In the genomic region with DNA sequence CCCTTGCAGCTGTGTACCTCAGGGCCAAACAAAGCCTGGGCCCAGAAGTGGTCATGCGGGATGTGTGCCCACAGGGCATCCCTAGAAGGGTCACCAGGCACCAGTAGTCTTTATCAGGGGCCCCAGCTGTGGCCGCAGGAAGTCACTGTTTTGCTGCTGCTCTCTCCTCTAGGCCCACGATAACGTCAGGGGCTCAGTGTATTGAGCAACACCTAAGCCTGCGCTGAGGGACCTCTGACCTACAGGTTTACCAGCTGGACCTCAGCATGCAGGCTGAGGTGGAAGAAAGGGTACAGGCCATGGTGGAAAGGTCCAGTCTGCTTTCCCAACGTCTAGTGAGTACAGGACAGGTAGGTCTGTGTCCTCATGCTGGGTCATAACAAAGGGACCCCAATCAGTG, we compare ENCODE assay signal across 34 mouse cellular contexts. TPM values are rescaled to one million over a fixed set of nuclear protein-coding genes. Genes with fewer than 3 reads are reported as not detected.
DNase-seq lines count a peak whose midpoint lies in the region; ATAC-seq and TF ChIP-seq lines count a peak whose summit lies in the region.
"Had no signal": no experiment of that assay in that cellular context is flagged by ENCODE, and none has a peak within 500 bp of the region (broad histone marks: within the 10 kb centered on the region; RNA-seq: fewer than 3 reads in every experiment).

No protein-coding gene starts in this region.

- no peak overlapping the region for H3K4me3 ChIP-seq in embryonic facial prominence, embryonic 13.5 days
- no peak overlapping the region for H3K4me3 ChIP-seq in embryonic facial prominence, embryonic 10.5 days
- H3K4me3 ChIP-seq in liver, embryonic 11.5 days (ENCODE audit: low read depth, low read length): no peak overlapping the region
- H3K4me3 ChIP-seq in liver, postnatal 0 days (ENCODE audit: low read depth, low read length): no peak overlapping the region
- no peak overlapping the region for H3K4me3 ChIP-seq in midbrain, embryonic 15.5 days
- H3K4me3 ChIP-seq: embryonic facial prominence, embryonic 12.5 days; erythroblast, embryonic 14.5 days; forebrain, embryonic 13.5 days; limb, embryonic 15.5 days had no signal

- no peak overlapping the region for H3K27ac ChIP-seq in embryonic facial prominence, embryonic 13.5 days
- no peak overlapping the region for H3K27ac ChIP-seq in embryonic facial prominence, embryonic 10.5 days (replicated peaks)
- H3K27ac ChIP-seq in liver, embryonic 11.5 days (ENCODE audit: low read depth, low read length): no peak overlapping the region; the same call in 1 of the 2 replicates
- peak overlapping the region; percentile 62 for H3K27ac ChIP-seq in liver, postnatal 0 days (ENCODE audit: low read depth)
- H3K27ac ChIP-seq in midbrain, embryonic 15.5 days: no peak overlapping the region
- H3K27ac ChIP-seq: embryonic facial prominence, embryonic 12.5 days; forebrain, embryonic 13.5 days; kidney, postnatal 0 days; limb, embryonic 15.5 days had no signal

- no peaks in the 10 kb centered on the region for H3K9me3 ChIP-seq in embryonic facial prominence, embryonic 13.5 days
- no peaks in the 10 kb centered on the region for H3K9me3 ChIP-seq in embryonic facial prominence, embryonic 10.5 days
- H3K9me3 ChIP-seq in liver, embryonic 11.5 days (ENCODE audit: control insufficient read depth, low read length): no peaks in the 10 kb centered on the region
- no peaks in the 10 kb centered on the region for H3K9me3 ChIP-seq in liver, postnatal 0 days (ENCODE audit: low read length)
- H3K9me3 ChIP-seq in midbrain, embryonic 15.5 days: no peaks in the 10 kb centered on the region
- H3K9me3 ChIP-seq: embryonic facial prominence, embryonic 12.5 days; forebrain, embryonic 13.5 days; limb, embryonic 15.5 days had no signal

- no peak for ATAC-seq in embryonic facial prominence, embryonic 13.5 days (ENCODE audit: insufficient number of reproducible peaks, insufficient read depth, low FRiP score, low TSS enrichment, low read depth)
- peak; percentile 29 for ATAC-seq in liver, embryonic 11.5 days (replicated peaks; ENCODE audit: low FRiP score)
- ATAC-seq in liver, postnatal 0 days: peak; percentile 89
- ATAC-seq in midbrain, embryonic 15.5 days (replicated peaks): no peak
- ATAC-seq: forebrain, embryonic 13.5 days had no signal

- intact Hi-C loops in left cerebral cortex, postnatal 10 days (cut with DNase I): no loop called here

- peak; percentile 71 for TF ChIP-seq EP300 in liver, postnatal 0 days (IDR thresholded peaks at IDR 0.05; ENCODE audit: low read depth)

- H3K27me3 ChIP-seq in embryonic facial prominence, embryonic 13.5 days: no peaks in the 10 kb centered on the region
- no peaks in the 10 kb centered on the region for H3K27me3 ChIP-seq in embryonic facial prominence, embryonic 10.5 days (replicated peaks; ENCODE audit: low read depth, poor library complexity, severe bottlenecking)
- H3K27me3 ChIP-seq in liver, embryonic 11.5 days (replicated peaks; ENCODE audit: control insufficient read depth, insufficient read depth, low read length): no peaks in the 10 kb centered on the region
- no peaks in the 10 kb centered on the region for H3K27me3 ChIP-seq in liver, postnatal 0 days (ENCODE audit: insufficient read depth, low read length)
- no peaks in the 10 kb centered on the region for H3K27me3 ChIP-seq in midbrain, embryonic 15.5 days (replicated peaks)
- H3K27me3 ChIP-seq: embryonic facial prominence, embryonic 12.5 days; forebrain, embryonic 13.5 days; limb, embryonic 15.5 days had no signal

- no peak overlapping the region for H3K4me2 ChIP-seq in embryonic facial prominence, embryonic 13.5 days
- H3K4me2 ChIP-seq in liver, embryonic 11.5 days: peak overlapping the region; percentile 29
- H3K4me2 ChIP-seq in liver, postnatal 0 days (ENCODE audit: low read depth, low read length): no peak overlapping the region
- no peak overlapping the region for H3K4me2 ChIP-seq in midbrain, embryonic 15.5 days
- H3K4me2 ChIP-seq: embryonic facial prominence, embryonic 12.5 days; forebrain, embryonic 13.5 days; heart, embryonic 11.5 days; limb, embryonic 15.5 days had no signal

- H3K4me1 ChIP-seq in embryonic facial prominence, embryonic 13.5 days: no peaks in the 10 kb centered on the region
- no peaks in the 10 kb centered on the region for H3K4me1 ChIP-seq in embryonic facial prominence, embryonic 10.5 days
- peaks cover 55% of the 10 kb centered on the region for H3K4me1 ChIP-seq in liver, embryonic 11.5 days (replicated peaks; ENCODE audit: control insufficient read depth, insufficient read depth, low read length)
- peaks cover 40% of the 10 kb centered on the region for H3K4me1 ChIP-seq in liver, postnatal 0 days (ENCODE audit: insufficient read depth)
- H3K4me1 ChIP-seq in midbrain, embryonic 15.5 days: no peaks in the 10 kb centered on the region
- H3K4me1 ChIP-seq: embryonic facial prominence, embryonic 12.5 days; forebrain, embryonic 13.5 days; limb, embryonic 15.5 days had no signal

- no peak for TF ChIP-seq CTCF in liver, postnatal 0 days (IDR thresholded peaks at IDR 0.05; ENCODE audit: low read depth)

- WGBS in embryonic facial prominence, embryonic 13.5 days: 64% methylated on average over 6 of the region's 6 CpGs
- WGBS in embryonic facial prominence, embryonic 10.5 days: 66% methylated on average over 6 of the region's 6 CpGs
- WGBS in liver, embryonic 11.5 days: 26% methylated on average over 6 of the region's 6 CpGs
- 12% methylated on average over 6 of the region's 6 CpGs for WGBS in liver, postnatal 0 days (ENCODE audit: insufficient replicate concordance)
- 82% methylated on average over 6 of the region's 6 CpGs for WGBS in midbrain, embryonic 15.5 days

- peaks cover 22% of the 10 kb centered on the region; the same call in 1 of the 2 replicates for H3K36me3 ChIP-seq in embryonic facial prominence, embryonic 13.5 days
- H3K36me3 ChIP-seq in embryonic facial prominence, embryonic 10.5 days (replicated peaks): peaks cover 26% of the 10 kb centered on the region
- H3K36me3 ChIP-seq in liver, embryonic 11.5 days (ENCODE audit: control insufficient read depth, insufficient read depth, low read length): 0 out of 2 replicates have a peak, but pooled peaks cover 5% of the 10 kb centered on the region
- no peaks in the 10 kb centered on the region for H3K36me3 ChIP-seq in liver, postnatal 0 days (replicated peaks; ENCODE audit: insufficient read depth, low read length)
- H3K36me3 ChIP-seq in midbrain, embryonic 15.5 days (replicated peaks): no peaks in the 10 kb centered on the region

- peak overlapping the region; percentile 21; the same call in 1 of the 2 replicates for H3K9ac ChIP-seq in embryonic facial prominence, embryonic 13.5 days
- H3K9ac ChIP-seq in liver, embryonic 11.5 days (ENCODE audit: low read depth, low read length): no peak overlapping the region
- H3K9ac ChIP-seq in liver, postnatal 0 days (replicated peaks): no peak overlapping the region
- no peak overlapping the region for H3K9ac ChIP-seq in midbrain, embryonic 15.5 days
- H3K9ac ChIP-seq: embryonic facial prominence, embryonic 12.5 days; forebrain, embryonic 13.5 days; limb, embryonic 15.5 days had no signal

- DNase-seq in embryonic facial prominence, embryonic 10.5 days (ENCODE audit: low spot score): no peak
- peak; percentile 46 for DNase-seq in liver, embryonic 11.5 days (ENCODE audit: low spot score)
- DNase-seq in liver, postnatal 0 days: peak; percentile 59
- peak; percentile 65 for DNase-seq in yolk sac, embryonic 10.5 days (ENCODE audit: low spot score)
- DNase-seq in left cerebral cortex, postnatal 10 days (ENCODE audit: extremely low spot score in 1 of 2, low spot score in 2 of 2): no peak
- DNase-seq in retina, embryonic 14.5 days (ENCODE audit: low spot score): no peak
- DNase-seq: adrenal gland, postnatal 36 days; cerebellum, adult 11 months; cerebellum, adult 9-11 months; heart, adult 11 months; heart, postnatal 10 days; kidney, adult 11 months; layer of hippocampus, adult 9-11 months; lung, postnatal 10 days; midbrain, embryonic 14.5 days; right cerebral cortex, adult 18-20 months; right cerebral cortex, postnatal 4 days; thymus, postnatal 36 days had no signal

RNA-seq across cellular contexts. Expression of gene Dnajb8, which starts 32.0 kb away (rescaled TPM):
- polyA plus RNA-seq in embryonic facial prominence, embryonic 13.5 days (2015; fragmentation: Nextera tagmentation; extraction: Ambion mirVana): not detected in 2 replicates
- not detected in 2 replicates for polyA plus RNA-seq in embryonic facial prominence, embryonic 10.5 days (2016; fragmentation: Nextera tagmentation; extraction: Ambion mirVana)
- polyA plus RNA-seq in liver, embryonic 11.5 days (2014; fragmentation: Nextera tagmentation; extraction: Ambion mirVana): not detected in 2 replicates
- not detected in 2 replicates for polyA plus RNA-seq in liver, postnatal 0 days (2015; fragmentation: Nextera tagmentation; extraction: Ambion mirVana)
- polyA plus RNA-seq in midbrain, embryonic 15.5 days (2015; fragmentation: Nextera tagmentation; extraction: Ambion mirVana): not detected in 2 replicates
- not detected for total RNA-seq in left cerebral cortex, postnatal 10 days (2021)
- total RNA-seq: adrenal gland, postnatal 36 days; gastrocnemius, adult 8-10 months; heart, postnatal 10 days; left cerebral cortex, adult 18-20 months; left cerebral cortex, postnatal 36 days had no signal
- polyA plus RNA-seq: embryonic facial prominence, embryonic 12.5 days; erythroblast, embryonic 14.5 days; forebrain, embryonic 13.5 days; frontal cortex, adult 2 months; heart, embryonic 11.5 days; hindbrain, embryonic 11.5 days; kidney, postnatal 0 days; large intestine, adult 2 months; limb, embryonic 15.5 days; midbrain, embryonic 14.5 days; neural tube, embryonic 14.5 days; stomach, embryonic 14.5 days had no signal

Comparison
In these comparisons a context has a peak if more than half of its experiments do, and no peak if none do; other contexts are left out.
1. ATAC-seq: peak in liver, embryonic 11.5 days (single experiment) and liver, postnatal 0 days (single experiment); none in embryonic facial prominence, embryonic 13.5 days (single experiment) and midbrain, embryonic 15.5 days (single experiment).
2. DNase-seq: peak in liver, embryonic 11.5 days (single experiment), liver, postnatal 0 days (single experiment) and yolk sac, embryonic 10.5 days (single experiment); none in embryonic facial prominence, embryonic 10.5 days (single experiment), left cerebral cortex, postnatal 10 days (0 of 2) and retina, embryonic 14.5 days (single experiment).